Mouse (Mus musculus): ENCODE results near the gene Cacna1d. TPM values are rescaled to one million over a fixed set of nuclear protein-coding genes. Genes with fewer than 3 reads are reported as not detected.

The Cacna1d gene
- total and polyA plus RNA-seq, 2 experiments from 2014 or later = 8.9 to 44.3 TPM

DNA sequence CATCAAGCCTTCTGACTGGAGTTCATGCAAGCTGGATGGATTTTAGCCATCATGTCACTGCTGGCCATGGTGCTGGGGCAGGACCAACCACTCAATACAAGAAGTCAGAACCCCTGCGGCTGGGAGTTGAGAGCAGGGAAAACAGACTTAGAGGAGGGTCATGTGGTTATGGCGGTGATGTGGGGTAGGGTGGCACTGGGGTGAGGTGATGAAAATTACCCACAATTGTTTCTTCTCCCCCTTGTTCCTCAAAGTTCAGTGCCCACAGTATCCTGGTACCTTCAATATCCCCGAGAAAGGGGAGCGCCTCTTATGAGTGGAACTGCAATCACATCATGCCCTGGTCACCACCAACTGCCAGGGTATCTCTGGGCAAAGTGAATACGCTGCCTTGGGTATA lies 239.9 kb downstream of the Cacna1d start:
- Histone ChIP-seq H3K36me3 (ENCODE audit: insufficient read depth, low read length) (no peaks in the 10 kb centered on the region), H3K9ac (replicated peaks; ENCODE audit: low read length, poor library complexity, severe bottlenecking) (no peak overlapping the region), H3K4me1 (ENCODE audit: insufficient read depth, low read length) (no peaks in the 10 kb centered on the region), H3K4me3 (ENCODE audit: low read depth, low read length) (no peak overlapping the region), H3K9me3 (ENCODE audit: low read length) (no peaks in the 10 kb centered on the region), H3K4me2 (ENCODE audit: low read depth, low read length, poor library complexity, severe bottlenecking) (no peak overlapping the region), H3K27ac (ENCODE audit: low read depth, low read length) (no peak overlapping the region), H3K27me3 (ENCODE audit: insufficient read depth, low read length) (no peaks in the 10 kb centered on the region)
- WGBS = 92% methylated on average over 5 of the region's 5 CpGs
- ATAC-seq (ENCODE audit: low FRiP score) = no peak
- no peak for DNase-seq (ENCODE audit: low spot score)
- no peak for TF ChIP-seq CTCF (IDR thresholded peaks at IDR 0.05)

- TF ChIP-seq CTCF (IDR thresholded peaks at IDR 0.05) = no peak
- Histone ChIP-seq H3K36me3 (ENCODE audit: insufficient read depth, low read length) (no peaks in the 10 kb centered on the region), H3K9ac (replicated peaks; ENCODE audit: low read length, poor library complexity, severe bottlenecking) (no peak overlapping the region), H3K4me3 (ENCODE audit: low read depth, low read length) (no peak overlapping the region), H3K27ac (ENCODE audit: low read depth, low read length) (no peak overlapping the region), H3K4me1 (ENCODE audit: insufficient read depth, low read length) (no peaks in the 10 kb centered on the region), H3K27me3 (ENCODE audit: insufficient read depth, low read length) (no peaks in the 10 kb centered on the region), H3K4me2 (ENCODE audit: low read depth, low read length, poor library complexity, severe bottlenecking) (no peak overlapping the region), H3K9me3 (ENCODE audit: low read length) (no peaks in the 10 kb centered on the region)
- no peak for ATAC-seq (ENCODE audit: low FRiP score)
- WGBS = 83% methylated on average over 4 of the region's 4 CpGs
- no peak for DNase-seq (ENCODE audit: low spot score)
Measured at GRCm38 (mm10) chr14:30249591-30249990, 241.7 kb downstream of the Cacna1d start.

GRCm38 (mm10) chr14:30248811-30249210 lies 242.4 kb downstream of the Cacna1d start:
- ATAC-seq (ENCODE audit: low FRiP score) (no peak), DNase-seq (ENCODE audit: low spot score) (no peak)
- no peak overlapping the region for H3K4me2 ChIP-seq (ENCODE audit: low read depth, low read length, poor library complexity, severe bottlenecking)
- H3K4me1 ChIP-seq (ENCODE audit: insufficient read depth, low read length) = no peaks in the 10 kb centered on the region
- no peak for TF ChIP-seq CTCF (IDR thresholded peaks at IDR 0.05)
- 87% methylated on average over 4 of the region's 4 CpGs for WGBS
- H3K27ac ChIP-seq (ENCODE audit: low read depth, low read length) = no peak overlapping the region
- H3K9ac ChIP-seq (replicated peaks; ENCODE audit: low read length, poor library complexity, severe bottlenecking) = no peak overlapping the region
- no peaks in the 10 kb centered on the region for H3K9me3 ChIP-seq (ENCODE audit: low read length)
- no peak overlapping the region for H3K4me3 ChIP-seq (ENCODE audit: low read depth, low read length)
- no peaks in the 10 kb centered on the region for H3K27me3 ChIP-seq (ENCODE audit: insufficient read depth, low read length)
- no peaks in the 10 kb centered on the region for H3K36me3 ChIP-seq (ENCODE audit: insufficient read depth, low read length)

DNA sequence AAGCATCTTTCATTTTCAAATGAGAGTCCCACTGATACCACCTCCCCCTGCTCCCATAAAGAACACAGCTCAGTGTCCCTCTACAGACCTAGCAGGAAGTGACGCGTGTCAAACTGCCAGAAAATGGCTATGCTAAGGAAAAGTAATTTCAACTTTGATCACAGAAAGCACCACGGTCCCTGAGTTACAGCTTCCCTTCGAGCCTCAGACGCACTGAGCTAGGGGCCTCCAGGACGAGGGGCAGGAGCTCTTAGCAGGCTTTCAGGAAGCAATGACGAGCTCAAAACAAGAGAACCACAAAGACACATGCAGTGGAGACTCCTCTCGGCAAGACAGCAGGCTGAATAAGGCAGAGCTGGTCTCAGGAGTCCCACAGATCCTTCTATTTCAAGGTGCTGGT lies 243.1 kb downstream of the Cacna1d start:
- 64% methylated on average over 8 of the region's 8 CpGs for WGBS
- no peak for TF ChIP-seq CTCF (IDR thresholded peaks at IDR 0.05)
- no peak overlapping the region for H3K27ac ChIP-seq (ENCODE audit: low read depth, low read length)
- H3K4me1 ChIP-seq (ENCODE audit: insufficient read depth, low read length) = no peaks in the 10 kb centered on the region
- H3K9ac ChIP-seq (replicated peaks; ENCODE audit: low read length, poor library complexity, severe bottlenecking) = no peak overlapping the region
- no peak for ATAC-seq (ENCODE audit: low FRiP score)
- H3K4me2 ChIP-seq (ENCODE audit: low read depth, low read length, poor library complexity, severe bottlenecking) = no peak overlapping the region
- DNase-seq (ENCODE audit: low spot score) = no peak
- no peaks in the 10 kb centered on the region for H3K27me3 ChIP-seq (ENCODE audit: insufficient read depth, low read length)
- H3K36me3 ChIP-seq (ENCODE audit: insufficient read depth, low read length) = no peaks in the 10 kb centered on the region
- H3K4me3 ChIP-seq (ENCODE audit: low read depth, low read length) = no peak overlapping the region
- H3K9me3 ChIP-seq (ENCODE audit: low read length) = no peaks in the 10 kb centered on the region

DNA sequence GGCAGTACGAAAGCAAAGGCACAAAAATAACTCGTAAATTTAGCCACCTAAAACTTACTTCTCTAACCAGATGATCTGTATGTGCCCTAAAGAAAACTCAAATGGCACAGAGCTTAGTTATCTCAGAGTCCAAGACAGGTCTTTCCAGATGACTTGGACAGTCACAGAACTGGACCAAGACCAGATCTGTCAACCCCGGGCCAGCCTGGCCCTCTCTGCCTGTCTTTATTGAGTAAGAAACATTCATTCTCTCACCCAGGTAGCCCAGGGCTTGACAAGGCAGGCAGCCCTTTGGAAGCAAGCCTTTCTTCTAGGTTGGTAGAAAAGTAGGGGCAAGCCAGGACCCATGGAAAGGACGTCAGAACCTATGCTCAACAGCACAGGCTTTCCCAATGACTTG lies 243.6 kb downstream of the Cacna1d start:
- Histone ChIP-seq H3K27ac (ENCODE audit: low read depth, low read length) (no peak overlapping the region), H3K27me3 (ENCODE audit: insufficient read depth, low read length) (no peaks in the 10 kb centered on the region), H3K4me2 (ENCODE audit: low read depth, low read length, poor library complexity, severe bottlenecking) (no peak overlapping the region), H3K9ac (replicated peaks; ENCODE audit: low read length, poor library complexity, severe bottlenecking) (no peak overlapping the region), H3K4me1 (ENCODE audit: insufficient read depth, low read length) (no peaks in the 10 kb centered on the region), H3K36me3 (ENCODE audit: insufficient read depth, low read length) (no peaks in the 10 kb centered on the region), H3K4me3 (ENCODE audit: low read depth, low read length) (no peak overlapping the region), H3K9me3 (ENCODE audit: low read length) (no peaks in the 10 kb centered on the region)
- TF ChIP-seq CTCF (IDR thresholded peaks at IDR 0.05) = no peak
- ATAC-seq (ENCODE audit: low FRiP score) (no peak), DNase-seq (ENCODE audit: low spot score) (no peak)
- WGBS = 85% methylated on average over 4 of the region's 4 CpGs

GRCm38 (mm10) chr14:30244776-30245175 lies 246.5 kb downstream of the Cacna1d start:
- Histone ChIP-seq H3K4me3 (ENCODE audit: low read depth, low read length) (no peak overlapping the region), H3K27ac (ENCODE audit: low read depth, low read length) (no peak overlapping the region), H3K4me2 (ENCODE audit: low read depth, low read length, poor library complexity, severe bottlenecking) (no peak overlapping the region), H3K9ac (replicated peaks; ENCODE audit: low read length, poor library complexity, severe bottlenecking) (no peak overlapping the region), H3K9me3 (ENCODE audit: low read length) (no peaks in the 10 kb centered on the region), H3K4me1 (ENCODE audit: insufficient read depth, low read length) (no peaks in the 10 kb centered on the region), H3K27me3 (ENCODE audit: insufficient read depth, low read length) (no peaks in the 10 kb centered on the region), H3K36me3 (ENCODE audit: insufficient read depth, low read length) (no peaks in the 10 kb centered on the region)
- no peak for ATAC-seq (ENCODE audit: low FRiP score)
- no peak for DNase-seq (ENCODE audit: low spot score)
- TF ChIP-seq CTCF (IDR thresholded peaks at IDR 0.05) = no peak
- 90% methylated on average over 5 of the region's 5 CpGs for WGBS

Data from midbrain, postnatal 0 days (tissue).